Mouse (Mus musculus) midbrain, embryonic 14.5 days (tissue): ENCODE measurements around the gene Hp. TPM values are rescaled to one million over a fixed set of nuclear protein-coding genes. Genes with fewer than 3 reads are reported as not detected.

Experiments
- ATAC-seq: fragments of 200-750 bp; cut with Nextera tagmentation; 2 replicates; pipeline ENCODE4 v1.8.0; 2017; ENCODE audit warnings: moderate number of reproducible peaks, moderate library complexity; ENCODE audit not compliant: low FRiP score, low TSS enrichment
- DNase-seq: peaks from one replicate; pipeline ENCODE4 v3.0.0-alpha.2; 2015
- H3K27ac ChIP-seq: fragments of 300-500 bp; sonication (generic); replicated peaks from 2 replicates; pipeline ENCODE4 v1.5.1; 2014; ENCODE audit warnings: mild to moderate bottlenecking, low read depth, low read length, moderate library complexity
- H3K27me3 ChIP-seq: fragments of 300-500 bp; sonication (generic); 2 replicates; pipeline ENCODE4 v1.6.1; 2014; ENCODE audit warnings: low read length, control low read depth, mixed read lengths; ENCODE audit not compliant: control insufficient read depth, insufficient read depth
- H3K36me3 ChIP-seq: fragments of 300-500 bp; sonication (generic); 2 replicates; pipeline ENCODE4 v1.6.1; 2014; ENCODE audit warnings: low read length, control low read depth; ENCODE audit not compliant: control insufficient read depth, insufficient read depth
- H3K4me1 ChIP-seq: fragments of 300-500 bp; sonication (generic); 2 replicates; pipeline ENCODE4 v1.6.1; 2014; ENCODE audit warnings: mild to moderate bottlenecking, antibody characterized with exemption, low read length, control low read depth; ENCODE audit not compliant: control insufficient read depth, insufficient read depth
- H3K4me2 ChIP-seq: fragments of 300-500 bp; sonication (generic); 2 replicates; pipeline ENCODE4 v1.6.1; 2014; ENCODE audit warnings: mild to moderate bottlenecking, low read length, moderate library complexity
- H3K4me3 ChIP-seq: fragments of 300-500 bp; sonication (generic); replicated peaks from 2 replicates; pipeline ENCODE4 v1.5.1; 2014; ENCODE audit warnings: low read depth, low read length
- H3K9ac ChIP-seq: fragments of 300-500 bp; sonication (generic); replicated peaks from 2 replicates; pipeline ENCODE4 v1.6.1; 2014; ENCODE audit warnings: mild to moderate bottlenecking, low read length, moderate library complexity
- H3K9me3 ChIP-seq: fragments of 300-500 bp; sonication (generic); 2 replicates; pipeline ENCODE4 v1.6.1; 2016; ENCODE audit warnings: low read length, control low read depth, mixed read lengths; ENCODE audit not compliant: control insufficient read depth
- WGBS: fragments of 180-500 bp; shearing (Covaris S2); extraction: QIAGEN DNeasy Blood & Tissue Kit; methylation state at CpG from one replicate; pipeline ENCODE4 v1.1.7; 2014; 5-methylcytosine and 5-hydroxymethylcytosine counted together
- polyA plus RNA-seq: library from polyadenylated mRNA; unstranded; fragments of >200 nt; fragmentation: Nextera tagmentation; extraction: Ambion mirVana; gene quantifications from 2 replicates; pipeline ENCODE4 v1.2.1, GENCODE M21; 2014

Hp gene
- polyA plus RNA-seq, 1 experiment from 2014 or later: not detected

DNA sequence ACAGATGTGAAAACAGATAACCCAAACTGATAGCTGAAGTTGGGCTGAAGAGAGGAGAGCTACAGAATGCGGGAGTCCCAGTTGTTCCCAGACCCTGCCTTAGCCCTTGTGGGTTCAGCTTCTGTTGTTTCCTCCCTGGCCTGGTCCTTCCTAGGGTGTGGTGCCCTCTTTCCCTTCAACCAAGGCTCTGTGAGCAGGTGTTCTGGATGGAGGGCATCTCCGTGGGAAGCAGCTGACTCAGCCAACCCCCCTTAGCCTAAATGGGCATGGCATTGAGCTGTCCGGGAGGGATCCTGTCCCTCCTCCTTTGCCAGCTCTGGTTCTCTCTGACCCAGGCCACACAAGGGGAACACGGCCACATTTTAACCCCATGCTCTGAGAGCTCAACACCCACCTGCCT, 2.7 kb downstream of the Hp start:
- H3K4me1 ChIP-seq: no peaks in the 10 kb centered on the region
- H3K27me3 ChIP-seq: no peaks in the 10 kb centered on the region
- 74% methylated on average over 4 of the region's 4 CpGs for WGBS
- H3K9me3 ChIP-seq: no peaks in the 10 kb centered on the region
- H3K9ac ChIP-seq: no peak overlapping the region
- ATAC-seq: no peak
- no peak overlapping the region for H3K27ac ChIP-seq
- DNase-seq: no peak
- H3K4me2 ChIP-seq: no peak overlapping the region
- peaks cover 7% of the 10 kb centered on the region; the same call in 1 of the 2 replicates for H3K36me3 ChIP-seq
- no peak overlapping the region for H3K4me3 ChIP-seq

DNA sequence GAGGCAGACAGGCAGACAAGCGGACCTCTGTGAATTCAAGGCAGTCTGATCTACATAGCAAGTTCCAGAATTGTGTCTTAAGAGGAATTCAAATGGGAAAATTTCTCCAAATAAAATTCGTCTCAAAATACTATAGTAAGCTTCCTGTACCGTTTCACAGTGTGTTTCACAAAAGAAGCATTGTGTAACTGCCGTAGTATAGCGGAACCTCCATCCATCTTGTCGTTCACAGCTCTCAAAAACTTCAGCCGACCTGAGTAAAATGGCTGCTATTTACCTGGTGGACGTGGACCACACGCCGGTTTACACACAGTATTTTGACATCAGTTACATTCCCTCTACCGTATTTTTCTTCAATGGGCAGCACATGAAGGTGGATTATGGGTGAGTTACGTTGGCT, 7.8 kb downstream of the Hp start:
- Histone ChIP-seq H3K27ac (no peak overlapping the region), H3K9ac (no peak overlapping the region), H3K36me3 (peaks cover 21% of the 10 kb centered on the region), H3K4me1 (peaks cover 6% of the 10 kb centered on the region), H3K4me3 (no peak overlapping the region), H3K4me2 (no peak overlapping the region), H3K9me3 (no peaks in the 10 kb centered on the region), H3K27me3 (no peaks in the 10 kb centered on the region)
- no peak for DNase-seq
- 92% methylated on average over 12 of the region's 12 CpGs for WGBS
- ATAC-seq: no peak

DNA sequence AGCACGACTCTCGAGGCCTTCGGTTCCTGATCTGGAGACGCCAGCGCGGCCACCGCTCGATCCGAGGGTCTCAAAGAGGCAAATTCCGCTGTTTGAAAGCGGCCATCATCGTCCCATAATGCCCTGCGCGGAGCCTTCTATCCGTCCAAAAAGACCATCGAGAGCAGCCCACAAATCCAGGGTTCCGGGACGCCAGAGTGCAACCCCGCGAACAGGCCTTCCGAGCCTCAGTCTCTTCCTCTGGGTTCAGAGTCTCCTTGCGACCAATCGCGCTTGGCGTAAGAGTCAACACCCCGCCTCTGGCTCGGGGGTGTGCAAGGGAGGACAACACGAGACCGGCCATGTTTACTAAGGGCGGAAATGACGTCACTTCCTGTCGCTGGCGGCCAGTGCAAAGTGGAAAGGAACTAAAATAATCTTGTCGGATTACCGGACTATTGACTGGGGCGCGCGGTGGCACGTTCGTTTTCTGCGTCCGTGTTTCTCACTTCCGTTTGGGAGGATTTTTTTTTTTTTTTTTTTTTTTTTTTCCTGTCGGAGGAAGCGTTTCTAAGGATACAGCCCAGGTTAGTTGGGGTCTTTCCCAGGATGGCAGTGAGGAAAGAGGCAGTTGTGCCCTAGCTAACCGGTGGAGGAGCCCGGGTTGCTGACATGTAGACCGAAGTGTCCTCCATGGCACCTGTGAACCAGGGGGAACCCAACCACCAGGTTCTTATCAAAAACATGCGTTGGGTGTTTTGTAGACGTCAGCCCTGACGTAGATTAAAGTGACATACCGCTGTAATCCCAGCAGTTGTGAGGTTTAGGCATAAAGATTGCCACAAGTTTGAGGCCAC, 13.3 kb downstream of the Hp start, which contains the start of the genes Dhx38 and Txnl4b:
Gene Dhx38 (minus strand): TSS at position 364 of the 836 bp plus-strand sequence.
Gene Txnl4b (plus strand): TSS at position 395 of the 836 bp plus-strand sequence.
- no peaks in the 10 kb centered on the region for H3K27me3 ChIP-seq
- H3K4me2 ChIP-seq: peak within 1 kb of the TSS; percentile 79
- peak within 1 kb of the TSS; percentile 84 for H3K9ac ChIP-seq
- H3K4me1 ChIP-seq: peaks cover 14% of the 10 kb centered on the region
- H3K27ac ChIP-seq: peak within 1 kb of the TSS; percentile 92
- DNase-seq (peak; percentile 100), ATAC-seq (peak; percentile 100)
- H3K4me3 ChIP-seq: peak within 1 kb of the TSS; percentile 83
- under 1% methylated on average over 52 of the region's 52 CpGs for WGBS
- peaks cover 34% of the 10 kb centered on the region for H3K36me3 ChIP-seq
- H3K9me3 ChIP-seq: no peaks in the 10 kb centered on the region

DNA sequence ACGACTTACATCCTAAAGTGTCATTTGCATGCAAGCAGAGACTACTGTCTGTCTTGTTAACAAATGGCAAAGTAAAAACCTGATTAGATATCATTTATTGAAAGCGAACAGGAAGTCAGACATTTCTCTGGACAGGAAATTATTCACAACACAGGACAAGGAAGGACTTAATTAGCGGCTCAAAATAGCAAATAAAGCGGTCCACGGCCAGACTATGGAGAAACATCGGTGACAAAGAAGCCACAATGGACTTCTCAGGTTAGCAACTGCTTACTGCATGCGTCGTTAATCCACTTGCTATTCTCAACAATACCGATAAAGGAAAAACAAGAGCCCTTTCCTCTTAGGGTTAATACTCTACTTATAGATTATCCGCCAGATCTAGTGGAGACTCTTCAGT, 14.2 kb downstream of the Hp start:
- peak overlapping the region; percentile 92 for H3K27ac ChIP-seq
- peaks cover 35% of the 10 kb centered on the region for H3K36me3 ChIP-seq
- H3K4me3 ChIP-seq: peak overlapping the region; percentile 83
- H3K4me2 ChIP-seq: peak overlapping the region; percentile 79
- no peak for DNase-seq
- H3K9ac ChIP-seq: peak overlapping the region; percentile 84
- H3K4me1 ChIP-seq: peaks cover 14% of the 10 kb centered on the region
- no peaks in the 10 kb centered on the region for H3K9me3 ChIP-seq
- no peak for ATAC-seq
- H3K27me3 ChIP-seq: no peaks in the 10 kb centered on the region
- WGBS: 7% methylated on average over 10 of the region's 10 CpGs

DNA sequence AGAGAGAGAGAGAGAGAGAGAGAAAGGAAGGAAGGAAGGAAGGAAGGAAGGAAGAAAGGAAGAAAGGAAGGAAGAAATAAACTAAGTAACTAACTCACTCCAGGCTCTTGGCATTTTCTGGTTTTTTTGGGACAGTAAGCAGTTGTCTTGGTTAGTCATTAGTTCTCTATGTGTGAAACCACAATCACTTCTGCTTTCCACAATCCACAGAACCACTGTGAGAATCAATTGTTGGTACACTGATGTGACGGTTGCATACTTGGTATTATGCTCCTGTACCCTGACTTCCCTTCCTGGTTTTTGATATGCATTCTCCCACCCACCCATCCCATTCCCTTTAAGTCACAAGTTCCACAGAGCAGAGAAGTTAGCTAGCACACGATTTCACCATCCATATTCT, 15.1 kb downstream of the Hp start:
- ATAC-seq: no peak
- WGBS: 75% methylated on average over 2 of the region's 2 CpGs
- H3K9ac ChIP-seq: no peak overlapping the region
- H3K27me3 ChIP-seq: no peaks in the 10 kb centered on the region
- peaks cover 39% of the 10 kb centered on the region for H3K36me3 ChIP-seq
- no peaks in the 10 kb centered on the region for H3K9me3 ChIP-seq
- H3K27ac ChIP-seq: no peak overlapping the region
- H3K4me3 ChIP-seq: no peak overlapping the region
- H3K4me2 ChIP-seq: peak overlapping the region; percentile 79; the same call in 1 of the 2 replicates
- H3K4me1 ChIP-seq: peaks cover 14% of the 10 kb centered on the region
- no peak for DNase-seq

DNA sequence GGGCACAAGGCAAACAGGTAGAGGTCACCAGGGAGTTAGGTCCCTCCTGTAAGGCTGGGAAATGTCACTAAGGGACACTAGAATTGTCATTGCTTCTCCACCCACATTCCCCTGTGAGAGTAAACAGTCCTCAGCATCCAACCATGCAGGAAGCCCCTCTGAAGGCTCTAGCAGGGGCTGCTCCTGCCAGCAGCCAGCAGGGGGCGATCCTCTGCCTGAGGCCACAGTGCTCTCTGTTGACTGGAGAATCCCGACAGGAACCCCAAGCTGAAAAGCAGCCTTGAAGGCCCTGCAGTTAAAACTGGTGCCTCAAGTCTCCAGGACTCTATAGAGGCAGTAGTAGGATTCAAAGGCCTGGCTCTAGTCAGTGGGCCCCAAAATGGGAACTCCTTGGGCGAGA, 27.3 kb downstream of the Hp start:
- H3K9ac ChIP-seq: no peak overlapping the region
- H3K27me3 ChIP-seq: no peaks in the 10 kb centered on the region
- H3K9me3 ChIP-seq: no peaks in the 10 kb centered on the region
- DNase-seq: peak; percentile 59
- no peak overlapping the region for H3K4me2 ChIP-seq
- peaks cover 100% of the 10 kb centered on the region for H3K36me3 ChIP-seq
- ATAC-seq: no peak
- H3K4me1 ChIP-seq: no peaks in the 10 kb centered on the region
- H3K4me3 ChIP-seq: no peak overlapping the region
- WGBS: 41% methylated on average over 3 of the region's 3 CpGs
- no peak overlapping the region for H3K27ac ChIP-seq

- no peak for ATAC-seq
- H3K9ac ChIP-seq: no peak overlapping the region
- peaks cover 25% of the 10 kb centered on the region for H3K36me3 ChIP-seq
- H3K4me2 ChIP-seq: no peak overlapping the region
- H3K27me3 ChIP-seq: no peaks in the 10 kb centered on the region
- H3K9me3 ChIP-seq: no peaks in the 10 kb centered on the region
- H3K27ac ChIP-seq: no peak overlapping the region
- no peak overlapping the region for H3K4me3 ChIP-seq
- WGBS: 44% methylated on average over 3 of the region's 3 CpGs
- no peaks in the 10 kb centered on the region for H3K4me1 ChIP-seq
- DNase-seq: no peak
These were observed 34.9 kb downstream of the Hp start for GRCm38 (mm10) chr8:109544049-109544448.

DNA sequence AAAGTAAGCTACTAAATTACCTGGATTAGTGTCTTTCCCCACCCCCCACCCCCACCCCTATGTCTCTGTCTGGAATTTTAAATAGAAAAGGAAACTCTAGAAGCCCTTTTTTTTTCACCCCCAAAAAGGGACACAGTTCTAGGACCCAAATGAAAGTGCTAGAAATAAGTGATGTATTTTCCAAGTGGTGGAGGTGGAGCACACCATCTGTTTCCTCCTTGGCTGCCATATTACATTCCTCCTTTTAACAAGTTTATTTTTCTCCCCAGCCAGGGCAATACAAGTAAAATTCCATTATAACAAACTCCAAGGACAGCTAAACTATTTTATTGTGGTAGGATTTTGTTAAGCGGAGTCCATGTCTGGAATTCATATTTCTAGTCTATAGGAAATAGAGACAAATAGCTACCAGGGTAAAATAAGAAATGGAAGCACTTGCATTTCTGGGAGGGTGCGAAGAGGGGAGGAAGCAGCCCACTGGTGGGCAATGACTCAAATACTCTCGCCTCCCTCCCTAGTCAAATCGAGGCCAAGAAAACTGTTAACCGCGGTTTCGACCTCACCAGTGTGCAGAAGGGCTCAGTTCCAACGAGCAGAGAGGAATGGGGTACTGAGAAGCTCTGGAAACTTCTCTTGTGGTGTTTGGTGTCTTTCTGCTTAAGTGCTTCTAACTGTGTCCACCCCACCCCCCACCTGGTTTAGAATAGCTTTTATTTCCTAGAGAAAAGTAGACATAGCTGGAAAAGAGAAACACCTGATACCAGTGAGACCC, 36.0 kb downstream of the Hp start:
- H3K36me3 ChIP-seq: peaks cover 14% of the 10 kb centered on the region
- no peak for ATAC-seq
- no peaks in the 10 kb centered on the region for H3K27me3 ChIP-seq
- H3K4me2 ChIP-seq: no peak overlapping the region
- no peaks in the 10 kb centered on the region for H3K9me3 ChIP-seq
- H3K4me1 ChIP-seq: no peaks in the 10 kb centered on the region
- no peak overlapping the region for H3K9ac ChIP-seq
- WGBS: 84% methylated on average over 8 of the region's 8 CpGs
- DNase-seq: no peak
- no peak overlapping the region for H3K27ac ChIP-seq
- no peak overlapping the region for H3K4me3 ChIP-seq
